Mouse (Mus musculus) lung, postnatal 10 days (tissue): ENCODE measurements at regions not wholly inside any gene's neighbourhood (a gene's known extent, or its start where the extent isn't known, plus 50 kb on each side); places are given as distances from the start of the nearest gene placed in this dataset.

Experiments
- DNase-seq: peaks from one replicate; pipeline ENCODE4 v3.0.0; 2021

- DNase-seq = no peak
Observed at GRCm38 (mm10) chr13:101553131-101553549, 214.9 kb downstream of the Pik3r1 start.

GRCm38 (mm10) chr13:101552451-101552850 lies 215.6 kb downstream of the Pik3r1 start:
- no peak for DNase-seq

DNA sequence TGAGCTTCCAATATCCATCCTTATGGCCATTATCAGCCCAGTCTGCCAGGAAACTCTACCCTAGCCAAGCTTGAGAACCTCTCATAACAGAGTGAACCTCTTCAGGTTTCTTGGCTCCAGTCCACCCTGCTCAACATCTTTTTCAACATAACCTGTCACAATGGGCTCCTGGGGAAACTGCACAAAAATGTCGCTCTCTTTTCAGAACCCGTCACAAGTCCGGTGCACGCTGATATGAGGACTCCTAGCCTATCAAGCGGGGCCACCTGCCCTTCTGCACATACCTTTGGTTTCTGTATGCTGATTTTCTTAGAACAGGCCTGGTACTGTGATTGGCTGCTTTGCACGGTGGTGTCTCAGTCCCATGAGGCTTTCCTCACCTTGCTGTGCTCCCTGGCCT lies 216.9 kb downstream of the Pik3r1 start:
- no peak for DNase-seq

DNA sequence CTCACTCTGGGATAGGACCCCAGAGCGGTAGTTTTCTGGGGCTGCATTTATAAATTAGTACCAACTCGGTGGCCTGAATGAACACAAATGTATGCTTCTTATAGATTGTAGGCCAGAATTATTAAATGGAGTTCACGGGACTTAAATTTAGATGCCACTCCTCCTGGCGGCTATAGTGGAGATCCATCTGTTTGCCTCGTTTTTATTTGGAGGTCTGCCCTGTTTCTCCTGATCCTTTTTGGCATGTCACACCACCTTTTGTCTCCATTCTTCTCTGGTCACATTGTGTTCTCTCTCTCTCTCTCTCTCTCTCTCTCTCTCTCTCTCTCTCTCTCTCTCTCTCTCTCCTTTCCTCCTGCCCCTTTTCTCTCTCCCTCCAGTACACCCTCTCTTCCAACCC lies 217.5 kb downstream of the Pik3r1 start:
- no peak for DNase-seq

DNA sequence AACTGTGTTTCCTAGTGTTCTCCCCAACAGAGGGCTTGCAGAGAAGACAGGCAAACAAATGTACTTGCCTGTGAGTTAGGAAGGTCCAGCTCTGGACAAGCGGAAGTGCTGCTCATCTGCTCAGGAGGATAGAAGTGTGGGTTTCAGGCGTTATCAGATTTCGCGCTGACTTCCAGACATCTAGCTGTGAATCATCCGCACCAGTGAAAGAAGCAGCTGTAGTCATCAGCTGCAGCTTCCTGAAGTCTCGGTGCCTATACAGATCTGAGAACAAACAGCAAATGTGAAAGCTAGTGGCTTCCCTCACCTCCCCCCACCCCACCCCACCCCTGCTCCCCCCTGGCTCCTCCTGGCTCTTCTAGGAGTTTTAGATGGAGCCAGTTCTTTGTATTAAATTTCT lies 220.1 kb downstream of the Pik3r1 start:
- DNase-seq = no peak

DNA sequence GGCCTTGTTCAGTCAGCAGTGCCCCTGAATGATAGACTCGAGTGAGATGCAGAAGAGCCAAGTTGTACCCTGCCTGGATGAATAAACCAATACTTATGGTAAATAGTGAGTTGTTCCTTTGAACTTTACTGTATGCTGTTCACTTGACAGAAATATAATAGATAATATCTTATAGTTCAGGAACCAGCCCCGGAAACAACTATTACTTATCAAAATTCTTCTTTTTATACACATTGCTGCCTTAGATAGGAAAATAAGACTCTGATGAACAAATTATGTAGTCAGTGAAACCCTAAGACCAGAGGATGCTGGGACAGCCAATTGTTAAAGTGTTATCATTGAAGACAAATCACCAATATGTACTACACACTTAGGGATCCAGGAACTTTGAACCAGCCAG lies 220.7 kb downstream of the Pik3r1 start:
- no peak for DNase-seq

DNA sequence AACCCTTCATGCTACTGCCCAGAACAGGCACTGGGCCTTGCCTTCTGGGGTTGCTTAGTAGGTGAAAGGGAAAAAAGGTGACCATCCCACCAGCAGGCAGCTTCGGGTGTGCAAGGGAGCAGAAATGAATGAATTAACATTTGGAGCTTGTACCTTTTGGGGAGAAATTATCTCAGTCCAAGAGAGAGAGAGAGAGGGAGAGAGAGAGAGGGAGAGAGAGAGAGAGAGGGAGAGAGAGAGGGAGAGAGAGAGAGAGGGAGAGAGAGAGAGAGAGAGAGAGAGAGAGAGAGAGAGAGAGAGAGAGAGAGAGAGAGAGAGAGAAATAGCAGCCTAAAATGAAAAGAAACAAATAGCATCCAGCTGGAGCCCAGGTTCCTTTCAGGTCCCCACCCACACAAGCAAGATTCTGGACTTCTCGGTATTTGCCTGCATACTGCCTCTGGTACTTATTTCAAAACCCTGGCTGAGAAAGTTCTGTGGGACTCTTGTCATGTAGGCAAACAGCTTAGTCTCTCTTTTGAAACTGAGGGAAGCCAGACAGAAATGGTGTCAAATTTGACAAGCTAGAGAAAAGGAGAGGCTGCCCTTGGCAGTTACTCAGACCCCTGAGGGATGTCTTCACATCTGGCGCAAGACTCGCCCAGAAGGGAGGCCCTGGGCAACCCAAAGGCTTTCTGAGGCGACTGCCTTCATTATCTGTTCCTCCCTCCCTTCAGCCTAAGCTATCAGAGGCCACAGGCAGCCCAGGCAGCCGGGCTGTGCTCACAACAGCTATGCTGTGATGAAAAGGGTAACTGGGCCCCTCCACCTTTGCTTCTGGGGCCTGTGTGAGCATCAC lies 222.5 kb downstream of the Pik3r1 start:
- no peak for DNase-seq

- peak; percentile 17 for DNase-seq
Observed at GRCm38 (mm10) chr13:101540391-101541191, 227.4 kb downstream of the Pik3r1 start.

- DNase-seq = no peak
Observed at GRCm38 (mm10) chr13:101538110-101538509, 229.9 kb downstream of the Pik3r1 start.

DNA sequence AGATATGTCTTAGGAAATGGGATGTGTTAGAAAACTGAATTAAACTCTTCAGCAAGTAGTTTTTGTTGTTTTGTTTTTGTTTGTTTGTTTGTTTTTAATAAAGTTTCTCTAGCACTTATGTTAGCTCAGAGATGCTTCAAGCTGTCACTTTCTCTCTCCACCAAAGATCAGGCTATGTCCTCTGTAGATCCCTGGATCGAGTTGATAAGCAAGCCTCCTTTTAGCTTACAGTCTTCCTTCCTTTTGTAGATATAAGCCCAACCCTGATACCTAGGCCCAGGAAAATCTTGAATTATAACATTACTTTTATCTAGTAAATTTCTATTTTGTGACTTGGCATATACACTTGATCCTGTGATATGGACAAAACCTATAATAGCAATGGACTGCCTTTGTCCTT lies 232.0 kb downstream of the Pik3r1 start:
- no peak for DNase-seq

GRCm38 (mm10) chr13:101535331-101535866 lies 232.6 kb downstream of the Pik3r1 start:
- DNase-seq = no peak

DNA sequence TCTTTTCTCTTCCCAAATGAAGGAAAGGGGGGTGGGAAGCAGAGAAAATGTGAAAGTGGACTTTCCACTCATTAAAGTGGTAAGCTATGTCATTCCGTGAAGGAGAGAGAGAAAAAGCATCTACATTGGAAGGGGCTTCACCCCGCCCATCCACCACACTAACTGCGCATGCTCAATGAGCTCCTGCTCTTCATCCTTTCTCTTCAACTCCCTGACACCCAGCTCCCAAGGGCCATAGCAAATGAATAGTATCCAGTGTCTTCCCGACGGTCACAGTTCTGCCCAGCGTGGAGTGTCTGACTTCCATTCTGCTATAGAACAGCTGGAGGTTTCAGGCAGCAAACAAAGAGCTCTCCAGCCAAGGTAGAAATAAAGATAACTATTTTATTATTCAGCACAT lies 233.5 kb downstream of the Pik3r1 start:
- DNase-seq = no peak

DNA sequence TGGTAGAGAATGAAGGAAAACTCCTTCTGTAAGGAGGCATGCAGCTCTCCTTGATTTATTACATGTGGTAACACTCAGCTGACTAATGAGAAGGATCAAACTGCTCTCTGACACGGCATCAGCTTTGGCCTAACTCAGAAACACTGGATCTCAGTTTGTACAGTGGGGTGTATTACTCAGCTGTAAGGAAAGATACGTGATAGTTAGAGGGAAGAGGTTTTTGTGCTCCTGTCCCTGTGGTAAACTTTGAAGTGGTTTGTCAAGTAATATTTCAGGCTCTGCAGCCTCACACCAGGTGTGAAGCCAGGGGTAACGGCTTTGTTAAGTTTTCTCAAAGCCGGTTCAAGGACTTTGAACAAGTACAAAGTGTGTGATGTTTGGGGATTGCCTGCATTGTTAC lies 235.1 kb downstream of the Pik3r1 start:
- no peak for DNase-seq

DNA sequence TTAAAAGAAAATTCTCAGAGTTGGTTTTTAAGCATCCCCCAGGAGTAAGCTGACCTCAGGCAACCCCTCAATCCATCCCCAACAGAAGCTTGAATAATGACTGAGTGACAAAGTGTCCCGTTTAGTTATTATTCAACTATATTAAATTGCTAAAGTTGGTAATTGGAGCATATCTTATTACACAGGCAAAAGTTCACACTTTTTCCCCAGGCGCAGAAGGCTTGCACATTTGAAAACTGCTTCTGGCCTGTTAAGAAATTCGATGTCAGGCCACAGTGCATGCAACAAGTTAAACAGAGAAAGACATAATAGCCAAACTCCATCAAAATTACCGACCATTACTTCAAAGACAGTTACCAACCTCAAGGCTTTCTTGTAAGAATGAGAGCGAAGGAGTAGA lies 240.3 kb downstream of the Pik3r1 start:
- DNase-seq = no peak

DNA sequence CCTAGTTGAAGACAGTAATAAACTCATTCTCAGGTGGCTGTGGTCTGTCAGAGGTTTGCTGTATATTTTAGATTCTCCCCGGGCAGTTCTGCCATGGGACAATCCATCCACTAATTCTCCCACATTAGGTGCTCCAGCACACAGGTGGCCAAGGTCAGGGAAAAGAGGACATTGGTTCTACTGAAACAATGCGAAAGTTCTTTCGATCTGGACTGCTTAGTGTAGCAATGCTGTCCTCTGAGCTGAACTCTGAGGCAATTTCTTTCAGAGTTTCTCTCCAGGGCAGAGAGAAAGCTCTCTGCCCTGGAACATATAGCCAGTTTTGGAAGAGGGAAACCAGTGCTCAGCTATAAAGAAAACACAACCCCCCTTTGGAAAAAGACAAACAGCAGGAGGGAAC lies 243.2 kb downstream of the Pik3r1 start:
- DNase-seq = no peak

- DNase-seq = no peak
Observed at GRCm38 (mm10) chr13:101524223-101524622, 243.8 kb downstream of the Pik3r1 start.

GRCm38 (mm10) chr13:101523492-101523891 lies 244.5 kb downstream of the Pik3r1 start:
- DNase-seq = no peak

- no peak for DNase-seq
Observed at GRCm38 (mm10) chr13:101522597-101522996, 245.4 kb downstream of the Pik3r1 start.

DNA sequence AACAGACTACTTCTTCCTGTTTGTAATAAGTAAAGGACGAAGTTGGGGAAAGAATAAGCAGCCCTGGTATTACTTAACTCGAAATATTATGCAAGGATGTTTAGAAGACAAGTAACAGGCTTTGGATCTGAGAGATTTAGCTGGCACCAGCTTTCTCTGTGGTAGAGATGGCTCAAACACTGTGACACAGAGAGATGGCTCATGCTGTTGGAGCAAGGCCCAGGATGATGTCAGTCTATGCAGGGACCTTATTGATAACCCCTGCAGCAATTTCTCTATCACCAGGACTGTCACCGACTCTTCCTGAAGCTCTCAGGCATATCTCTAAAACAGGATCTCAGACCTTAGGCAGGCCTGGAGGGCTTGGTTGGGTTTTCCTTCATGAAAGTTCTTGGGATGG lies 254.7 kb downstream of the Pik3r1 start:
- DNase-seq = peak; percentile 22

GRCm38 (mm10) chr13:101509946-101510345 lies 258.1 kb downstream of the Pik3r1 start:
- DNase-seq = peak; percentile 35

- DNase-seq = no peak
Observed at GRCm38 (mm10) chr13:101508331-101508730, 259.7 kb downstream of the Pik3r1 start.

- no peak for DNase-seq
Observed at GRCm38 (mm10) chr13:101506696-101507095, 261.3 kb downstream of the Pik3r1 start.

GRCm38 (mm10) chr13:101505054-101505453 lies 263.0 kb downstream of the Pik3r1 start:
- DNase-seq = no peak

- no peak for DNase-seq
Observed at GRCm38 (mm10) chr13:101504241-101504640, 263.8 kb downstream of the Pik3r1 start.
